Mouse (Mus musculus): ENCODE measurements around the gene March9. TPM values are rescaled to one million over a fixed set of nuclear protein-coding genes. Genes with fewer than 3 reads are reported as not detected.
"Not testable (repeated sequence)": the region's sequence is repeated elsewhere in the genome, so short reads cannot be mapped to it uniquely, and the experiment has no call there.

The March9 gene
- polyA plus RNA-seq, 2 experiments from 2014 or later: 0.19 to 0.73 TPM

DNA sequence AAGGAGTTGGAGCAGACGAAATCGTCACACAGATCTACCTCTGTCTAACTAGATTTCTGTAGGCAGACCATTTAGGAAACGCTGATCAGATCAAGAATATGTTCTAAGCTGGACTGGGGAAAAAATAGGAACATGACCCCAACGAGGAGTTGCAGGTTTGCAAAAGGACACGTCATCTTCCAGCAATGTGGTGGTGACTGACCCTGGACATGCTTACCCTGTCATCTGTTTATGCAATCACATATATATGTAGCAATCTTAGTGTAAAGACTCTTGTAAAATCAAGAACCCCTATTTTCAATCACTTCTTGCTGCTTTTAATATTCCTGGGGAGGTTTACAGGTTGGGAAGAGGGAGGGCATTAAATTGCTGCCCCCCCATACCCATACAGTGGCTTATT lies 2.5 kb upstream of the March9 start:
- no peak for ATAC-seq

DNA sequence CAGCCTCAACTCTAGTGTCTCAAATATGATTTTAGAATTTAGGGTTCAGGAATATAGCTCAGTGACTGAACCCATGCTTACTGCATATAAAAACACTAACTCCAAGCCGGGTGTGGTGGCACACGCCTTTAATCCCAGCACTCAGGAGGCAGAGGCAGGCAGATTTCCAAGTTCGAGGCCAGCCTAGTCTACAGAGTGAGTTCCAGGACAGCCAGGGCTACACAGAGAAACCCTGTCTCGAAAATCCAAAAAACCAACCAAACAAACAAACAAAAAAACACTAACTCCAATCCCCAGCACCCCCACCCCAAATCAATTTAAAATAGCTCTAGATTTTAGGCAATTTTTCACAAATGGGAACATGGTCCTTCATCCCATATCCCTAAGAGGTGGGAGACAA lies 2.1 kb upstream of the March9 start:
- ATAC-seq: not testable (repeated sequence)

DNA sequence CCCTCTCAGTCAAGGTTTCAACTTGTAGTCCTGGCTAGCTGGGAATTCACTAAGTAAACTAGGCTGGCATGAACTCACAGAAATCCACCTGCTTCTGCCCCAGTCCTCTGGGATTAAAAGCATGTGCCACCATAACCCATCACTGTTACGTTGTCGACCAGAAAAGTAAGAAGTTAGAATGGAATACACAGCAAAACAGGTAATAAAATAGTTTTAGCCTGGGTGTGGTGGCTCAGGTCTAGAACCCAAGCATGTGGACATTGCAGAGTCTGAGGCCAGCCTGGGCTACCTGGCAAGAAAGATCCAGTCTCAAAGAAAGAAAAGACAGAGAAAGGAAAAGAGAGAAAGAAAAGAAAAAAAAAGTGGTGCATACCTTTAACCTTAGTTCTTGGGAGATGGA lies 1.5 kb upstream of the March9 start:
- ATAC-seq: no peak

DNA sequence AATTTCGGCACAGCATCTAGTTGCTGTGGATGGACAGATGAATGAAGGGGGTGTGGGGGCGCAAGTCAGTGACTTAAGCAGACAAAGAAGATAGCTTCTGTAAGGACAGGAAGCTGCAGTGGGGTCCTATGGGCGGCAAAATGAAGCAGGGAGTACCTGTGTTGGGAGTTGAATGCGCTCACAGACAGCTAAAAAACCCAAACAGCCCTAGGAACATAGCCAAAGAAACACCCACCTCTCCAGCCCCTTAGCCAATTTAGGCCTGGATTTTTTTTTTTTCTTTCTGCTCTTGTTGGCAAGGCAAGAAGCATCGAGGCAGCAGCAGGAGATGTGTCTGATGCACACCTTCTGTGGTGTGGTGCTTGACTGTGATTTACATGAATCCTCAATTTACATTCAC lies 1.1 kb upstream of the March9 start:
- ATAC-seq: no peak

DNA sequence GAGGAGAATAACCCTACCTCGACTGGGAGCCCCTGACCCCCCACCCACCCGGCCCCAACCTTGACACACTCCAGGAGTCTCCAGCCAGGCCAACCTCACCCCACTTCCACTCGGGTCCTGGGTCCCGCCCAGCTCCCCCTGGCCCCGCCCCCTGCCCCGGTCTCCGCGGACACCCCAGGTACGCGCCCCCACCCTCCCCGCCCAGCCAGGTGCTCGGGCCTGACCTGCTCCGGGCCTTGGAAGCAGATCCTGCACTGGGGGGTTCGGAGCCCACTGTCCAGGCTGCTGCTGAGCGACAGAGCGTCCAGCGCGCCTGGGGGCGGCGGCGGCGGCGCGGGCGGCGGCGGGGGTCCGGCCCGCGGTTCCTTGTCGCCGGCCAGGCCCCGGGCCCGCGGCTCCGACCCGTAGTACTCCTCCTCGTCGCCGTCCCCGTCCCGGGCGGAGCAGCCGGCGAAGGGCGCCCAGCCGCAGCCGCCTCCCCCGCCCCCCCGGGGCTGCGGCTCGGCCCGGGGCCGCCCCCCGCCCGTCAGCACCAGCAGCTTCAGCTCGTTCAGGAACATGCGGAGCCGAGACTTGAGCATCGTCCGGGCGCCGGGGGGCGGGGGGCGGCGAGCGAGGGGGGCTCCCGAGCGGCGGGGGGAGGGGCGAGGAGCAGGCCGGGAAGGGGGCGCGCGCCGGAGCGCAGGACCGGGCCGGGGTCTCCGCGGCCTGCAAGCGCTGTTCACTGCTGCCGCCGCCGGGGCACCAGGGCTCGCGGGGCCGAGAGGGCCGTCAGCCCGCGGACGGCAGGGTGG lies 613 bp downstream of the March9 start:
- no peak for ATAC-seq

DNA sequence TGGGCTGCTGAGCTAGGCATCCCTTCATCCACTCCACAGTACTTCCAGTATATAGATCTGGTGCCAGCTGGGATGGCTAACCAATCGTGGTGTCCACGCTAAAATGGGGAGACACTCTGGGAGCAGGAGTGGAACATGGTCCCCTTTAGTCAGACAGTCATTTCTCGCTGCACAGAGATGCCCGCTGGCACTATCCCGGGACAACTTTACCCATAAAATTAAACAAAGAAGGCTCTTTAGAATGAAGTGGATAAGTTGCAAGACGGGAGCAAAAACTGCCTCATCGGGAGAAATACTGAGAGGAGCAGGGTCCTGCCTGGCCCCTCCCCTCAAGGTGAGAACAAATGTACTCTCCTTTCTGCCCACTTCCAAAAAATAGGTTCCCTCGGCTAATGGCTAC lies 1.3 kb downstream of the March9 start:
- ATAC-seq: no peak

DNA sequence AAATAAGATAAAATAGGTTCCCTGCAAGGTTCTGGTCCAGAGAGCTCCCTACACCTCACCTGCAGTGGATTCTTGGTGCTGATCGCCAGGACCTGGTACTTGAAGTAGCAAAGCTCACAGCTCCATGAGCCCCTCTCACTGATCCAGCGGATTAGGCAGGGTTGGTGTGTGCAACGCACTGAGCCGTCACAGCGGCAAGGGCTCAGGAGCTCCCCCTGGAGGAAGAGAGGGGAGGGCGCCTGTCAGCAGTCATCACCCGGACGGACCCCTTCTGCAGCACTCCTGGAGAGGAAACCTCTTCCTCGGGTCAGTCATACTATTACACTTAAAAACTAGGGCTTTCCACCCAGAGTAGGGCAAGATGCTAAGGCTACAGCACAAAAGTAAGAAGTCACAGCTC lies 1.8 kb downstream of the March9 start:
- ATAC-seq: peak; percentile 63

DNA sequence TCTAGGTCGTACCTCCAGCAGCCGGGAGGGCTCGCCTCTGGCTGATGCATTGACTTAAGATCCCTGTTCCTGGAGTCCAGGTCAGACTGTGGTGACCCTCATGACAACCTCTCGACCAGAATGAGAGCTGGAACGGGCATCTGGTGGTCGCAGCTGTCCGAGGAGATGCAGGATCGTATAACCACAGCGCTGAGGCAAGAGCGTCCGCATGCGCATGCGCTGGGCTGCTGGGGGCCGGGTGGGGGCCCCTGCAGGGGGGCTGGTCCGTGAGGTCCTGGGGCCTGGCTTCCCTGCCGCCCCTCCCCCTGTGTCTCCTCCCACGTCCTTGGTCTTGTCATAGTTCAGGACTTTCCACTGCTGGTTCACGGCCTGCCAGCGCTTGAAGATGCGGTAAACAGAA lies 3.5 kb downstream of the March9 start:
- ATAC-seq: no peak

DNA sequence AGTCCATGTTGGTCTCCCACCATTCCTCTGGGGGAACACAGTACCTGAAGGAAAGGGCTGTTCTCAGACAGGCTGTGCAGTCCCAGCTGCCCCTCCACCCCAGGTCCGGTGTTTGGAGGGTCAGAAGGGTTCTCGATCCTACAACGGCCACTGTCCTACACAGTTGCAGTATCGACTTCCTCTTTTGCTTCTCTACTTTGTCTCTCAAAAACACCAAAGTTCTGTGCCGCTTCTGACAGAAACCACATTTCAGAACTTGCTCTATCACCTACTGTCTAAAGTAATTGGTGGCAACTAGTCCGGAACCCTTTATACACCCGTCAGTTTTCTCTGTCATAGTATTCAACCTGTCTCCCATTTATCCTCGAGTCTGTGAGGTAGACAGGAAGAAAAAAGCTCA lies 4.6 kb downstream of the March9 start:
- no peak for ATAC-seq

DNA sequence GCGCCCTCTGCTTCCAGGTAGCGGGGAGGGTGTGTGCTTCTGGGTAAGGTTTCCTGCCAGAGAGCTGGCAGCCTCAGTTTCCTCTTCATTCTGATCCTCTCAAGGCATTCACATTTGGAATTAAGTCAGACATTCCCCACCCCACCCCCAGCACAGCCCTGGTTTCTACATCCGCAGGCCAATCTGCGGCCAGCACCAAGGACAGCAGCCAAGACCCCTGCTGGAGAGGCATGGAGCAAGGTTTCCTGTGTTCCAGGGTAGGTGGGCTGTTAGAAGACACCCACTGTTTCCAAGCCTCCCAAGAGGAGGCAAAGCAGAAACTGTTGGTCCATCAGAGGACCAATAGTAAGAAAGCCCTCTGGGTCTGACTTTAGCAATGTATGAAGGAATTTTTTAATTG lies 5.3 kb downstream of the March9 start:
- ATAC-seq: no peak

DNA sequence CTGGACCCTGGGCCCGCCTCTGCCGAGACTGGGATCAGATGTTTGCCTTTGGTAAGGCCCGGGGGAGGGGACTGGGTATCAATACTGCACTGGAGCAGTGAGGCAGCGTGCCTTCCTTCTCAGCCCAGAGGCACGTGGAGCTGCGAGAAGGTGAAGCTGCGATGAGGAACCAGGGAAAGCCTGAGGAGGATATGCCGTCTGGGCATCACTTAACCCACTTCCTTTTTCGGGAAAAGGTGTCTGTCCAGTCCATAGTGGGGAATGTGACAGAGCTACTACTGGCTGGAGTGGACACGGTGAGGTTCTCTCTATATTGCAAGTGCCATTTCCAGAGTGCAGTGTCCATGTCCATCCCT lies 9.9 kb downstream of the March9 start:
- peak; percentile 34 for ATAC-seq

DNA sequence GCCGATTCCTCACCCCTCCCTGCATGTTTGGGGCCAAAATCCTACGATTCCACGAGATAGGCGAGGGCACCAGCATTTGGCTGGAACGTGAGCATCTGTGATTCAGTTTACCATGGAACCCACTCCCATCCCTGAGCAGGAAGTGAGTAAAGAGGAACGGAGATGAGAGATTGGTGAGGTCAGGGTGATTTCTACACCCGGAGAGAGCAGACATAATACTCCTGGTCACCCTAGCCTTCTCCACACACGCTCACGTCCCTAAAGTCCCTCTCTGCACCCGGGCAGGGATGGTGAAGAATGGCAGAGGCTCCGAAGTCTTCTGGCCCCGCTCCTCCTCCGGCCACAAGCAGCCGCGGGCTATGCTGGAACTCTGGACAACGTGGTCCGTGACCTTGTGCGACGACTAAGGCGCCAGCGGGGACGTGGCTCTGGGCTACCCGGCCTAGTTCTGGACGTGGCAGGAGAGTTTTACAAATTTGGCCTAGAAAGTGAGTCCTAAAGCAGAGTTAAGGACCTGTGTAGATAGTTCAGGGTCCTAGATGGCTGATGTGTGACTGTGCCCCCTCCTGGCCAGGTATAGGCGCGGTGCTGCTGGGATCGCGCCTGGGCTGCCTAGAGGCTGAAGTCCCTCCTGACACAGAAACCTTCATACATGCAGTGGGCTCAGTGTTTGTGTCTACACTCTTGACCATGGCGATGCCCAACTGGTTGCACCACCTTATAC lies 10.4 kb downstream of the March9 start:
- ATAC-seq: peak; percentile 71

DNA sequence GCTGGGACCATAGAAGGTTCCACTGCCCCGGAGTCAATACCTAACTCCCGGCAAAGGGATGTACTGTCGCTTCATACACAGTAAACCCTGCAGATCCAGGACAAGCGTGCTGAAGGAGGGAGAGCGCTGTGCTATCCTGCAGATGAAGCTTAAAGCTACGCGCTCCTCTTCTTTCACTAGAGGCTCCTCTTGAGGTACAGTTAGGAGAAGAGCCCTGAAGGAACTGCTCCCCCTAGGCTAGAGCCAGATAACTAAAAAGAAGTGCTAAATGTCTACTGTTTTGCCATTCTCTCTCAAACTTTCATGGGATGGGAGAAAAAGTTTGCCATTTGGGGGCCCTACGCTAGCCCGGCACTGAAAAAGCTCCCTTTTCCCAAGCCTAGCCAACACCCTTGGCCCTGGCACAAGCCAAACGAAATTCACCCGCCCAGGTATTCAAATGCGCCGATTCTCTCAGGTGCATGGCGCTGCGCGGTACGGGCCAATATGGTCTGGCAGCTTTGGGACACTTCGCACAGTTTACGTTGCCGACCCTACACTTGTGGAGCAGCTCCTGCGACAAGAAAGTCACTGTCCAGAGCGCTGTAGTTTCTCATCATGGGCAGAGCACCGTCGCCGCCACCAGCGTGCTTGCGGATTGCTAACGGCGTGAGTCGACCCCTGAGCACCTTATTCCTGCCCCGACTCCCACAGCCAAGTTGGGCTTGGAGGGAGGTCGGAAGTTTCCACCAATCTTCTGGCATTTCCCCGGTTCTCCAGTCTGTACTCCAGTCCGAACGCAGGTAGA lies 11.2 kb downstream of the March9 start:
- ATAC-seq: no peak

DNA sequence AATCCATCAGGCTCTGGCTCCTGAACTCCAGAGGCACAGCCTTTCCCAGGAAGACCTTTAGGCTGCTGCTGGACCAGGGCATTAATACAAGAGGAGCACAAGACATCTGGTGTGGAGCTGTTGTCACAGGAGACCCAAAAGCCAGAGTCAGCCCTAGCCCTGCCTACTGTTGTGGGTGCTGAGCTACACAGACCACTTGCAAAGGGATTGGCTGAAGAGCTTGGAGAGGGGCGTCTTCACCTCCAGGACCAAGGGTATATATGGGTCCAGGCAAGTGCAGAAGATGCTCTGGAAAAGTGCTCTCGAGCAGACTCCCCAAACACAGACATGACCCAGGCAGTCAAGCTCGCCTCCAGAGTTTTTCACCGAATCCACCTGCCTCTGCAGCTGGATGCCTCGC lies 12.0 kb downstream of the March9 start, which contains the start of gene Cyp27b1:
Cyp27b1 (plus strand) TSS at position 297 of the 400 bp plus-strand sequence.
- ATAC-seq: no peak

DNA sequence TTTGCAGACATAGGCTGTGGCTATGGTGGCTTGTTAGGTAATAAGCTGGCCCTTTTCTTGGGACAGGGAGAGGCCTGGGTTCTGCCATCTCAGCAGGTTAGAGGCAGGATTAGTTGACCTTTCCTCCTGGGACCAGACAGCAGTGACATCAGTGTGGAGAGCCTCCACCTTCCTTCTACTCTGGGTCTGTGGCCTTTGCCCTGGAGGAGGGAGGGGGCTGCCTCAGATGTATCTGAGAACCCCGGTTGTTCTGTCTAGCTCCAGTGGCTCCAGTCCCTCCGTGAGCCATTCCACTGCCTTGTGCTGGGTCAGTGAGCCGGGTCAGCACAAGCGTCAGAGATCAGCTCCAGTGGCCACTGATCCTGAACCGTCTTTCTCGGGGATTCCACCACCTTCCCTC lies 16.8 kb downstream of the March9 start:
- ATAC-seq: no peak

DNA sequence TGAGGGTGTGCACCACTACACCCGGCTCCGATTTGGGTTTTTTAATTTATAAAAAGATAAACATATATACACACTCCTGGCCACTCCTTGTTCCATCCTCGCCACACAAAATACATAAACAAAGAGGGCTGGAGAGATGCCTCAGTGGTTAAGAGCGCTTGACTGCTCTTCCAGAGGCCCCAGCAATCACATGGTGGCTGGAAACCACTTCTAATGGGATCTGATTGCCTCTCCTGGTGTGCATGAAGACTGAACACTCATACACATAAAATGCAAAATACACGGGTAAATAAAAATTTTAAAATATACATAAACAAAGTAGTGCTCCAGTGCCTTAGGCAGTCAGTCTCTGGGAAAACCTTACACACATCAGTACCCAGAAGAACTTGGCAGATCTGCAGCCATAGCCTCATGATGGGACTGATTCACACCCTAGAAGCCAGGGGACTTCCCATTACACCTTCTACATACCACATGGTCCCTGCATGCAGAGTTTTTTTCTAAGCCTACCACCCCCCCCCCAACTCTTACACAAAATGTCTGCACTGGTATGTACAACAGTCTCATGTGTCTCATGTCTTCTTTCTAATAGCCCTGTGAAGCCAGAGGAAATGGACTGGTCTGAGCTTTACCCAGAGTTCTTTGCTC lies 17.4 kb downstream of the March9 start:
- no peak for ATAC-seq

DNA sequence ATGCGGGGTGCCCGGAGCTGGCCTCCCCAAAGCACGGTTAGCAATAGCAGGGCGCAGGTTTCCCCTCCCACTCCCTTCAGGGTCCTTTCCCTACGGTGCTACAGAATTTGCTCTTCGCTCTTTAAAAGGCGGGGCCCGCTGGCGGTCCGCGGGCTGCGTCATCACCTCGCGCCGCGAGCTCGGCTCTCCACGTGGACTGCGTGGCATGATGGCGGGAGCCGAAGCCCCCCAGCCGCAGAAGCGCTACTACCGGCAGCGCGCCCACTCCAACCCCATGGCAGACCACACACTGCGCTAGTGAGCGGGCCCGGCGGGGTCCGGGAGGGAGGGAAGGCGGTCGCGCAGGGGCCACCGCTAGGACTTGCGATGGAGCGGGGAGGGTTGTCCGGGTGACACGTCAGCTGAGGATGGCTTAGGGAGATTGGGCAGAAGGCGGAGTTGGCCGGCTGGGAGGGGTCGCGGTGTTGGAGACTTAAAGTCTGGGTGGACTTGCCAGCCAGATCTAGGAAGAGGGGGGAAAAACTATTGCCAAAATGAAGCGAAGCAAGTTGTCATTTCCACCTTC lies 18.1 kb downstream of the March9 start:
- peak; percentile 87 for ATAC-seq

DNA sequence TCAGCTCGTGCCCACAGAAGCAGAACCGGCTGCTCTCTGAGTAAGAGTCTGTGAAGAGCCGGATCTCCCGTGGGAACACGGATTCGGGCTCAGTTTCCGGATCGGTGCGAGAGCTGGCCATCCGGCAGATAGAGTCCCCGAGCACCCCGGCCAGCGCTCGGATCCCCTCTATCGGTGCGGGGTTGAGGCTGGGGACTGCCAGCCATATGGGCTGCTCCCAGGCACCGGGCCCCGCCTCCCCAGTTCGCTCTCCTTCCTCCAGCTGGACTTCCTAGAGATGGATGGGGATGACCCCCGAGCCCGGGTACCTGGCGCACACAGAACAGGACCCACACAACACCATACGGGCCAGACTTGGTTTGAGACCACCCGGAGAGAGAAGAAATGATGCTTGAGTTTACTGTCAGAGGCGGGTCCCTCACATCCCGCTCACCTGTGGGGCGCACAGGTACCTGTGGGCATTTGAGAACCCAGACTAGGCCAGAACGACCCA lies 18.7 kb downstream of the March9 start, which contains the start of the genes Mettl1 and Eef1akmt3:
Mettl1 (plus strand) TSS at position 141 of the 493 bp plus-strand sequence.
Eef1akmt3 (minus strand) TSS at position 240 of the 493 bp plus-strand sequence.
- peak; percentile 70 for ATAC-seq

DNA sequence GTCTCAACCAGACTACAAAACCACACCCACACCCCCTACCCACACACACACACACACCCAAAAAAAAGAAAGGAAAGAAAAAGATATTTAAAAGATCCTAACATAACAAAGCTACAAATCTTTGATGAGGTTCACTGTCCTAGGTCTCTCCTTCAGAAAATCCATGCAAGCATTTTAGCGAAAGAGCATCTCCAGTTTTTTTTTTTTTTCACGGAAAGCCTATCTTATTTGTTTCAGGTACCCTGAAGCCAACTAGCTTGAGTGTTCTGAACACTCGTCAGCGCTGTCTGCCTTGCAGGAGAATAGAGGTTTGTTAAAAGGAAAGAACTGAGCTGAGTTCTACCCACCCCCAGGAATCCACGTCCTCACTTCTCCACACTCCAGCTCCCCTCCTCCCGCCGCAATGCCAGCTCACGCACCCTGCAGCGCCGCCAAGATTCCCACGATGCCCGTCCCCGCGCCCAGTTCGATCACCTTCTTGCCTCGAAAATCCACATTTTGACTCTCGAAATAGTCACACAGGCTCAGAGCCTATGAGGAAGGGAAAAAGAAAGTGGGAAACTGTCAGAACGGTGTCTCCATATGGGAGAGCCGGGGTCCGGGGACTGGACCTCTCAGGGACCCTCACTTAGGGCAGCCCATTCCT lies 19.3 kb downstream of the March9 start:
- no peak for ATAC-seq

DNA sequence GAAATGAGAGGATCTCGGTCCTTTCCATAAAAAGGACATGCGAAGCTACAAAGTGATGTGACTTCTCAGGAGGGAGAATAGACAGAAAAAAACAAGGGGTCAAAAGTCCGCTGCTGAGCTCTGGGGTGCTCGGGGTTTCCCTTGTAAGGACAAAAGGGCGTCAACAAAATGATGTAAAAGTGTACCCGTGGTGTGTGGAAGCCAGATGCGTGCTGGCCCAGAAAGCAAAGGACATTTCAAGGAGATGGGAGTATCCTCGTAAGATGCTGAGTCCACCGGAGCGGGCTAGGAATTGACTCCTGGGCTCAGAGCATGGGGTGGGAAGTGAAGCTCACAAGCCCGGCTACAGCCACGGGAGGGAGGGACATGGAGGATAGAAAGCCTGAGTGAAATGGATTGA lies 22.3 kb downstream of the March9 start:
- no peak for ATAC-seq

DNA sequence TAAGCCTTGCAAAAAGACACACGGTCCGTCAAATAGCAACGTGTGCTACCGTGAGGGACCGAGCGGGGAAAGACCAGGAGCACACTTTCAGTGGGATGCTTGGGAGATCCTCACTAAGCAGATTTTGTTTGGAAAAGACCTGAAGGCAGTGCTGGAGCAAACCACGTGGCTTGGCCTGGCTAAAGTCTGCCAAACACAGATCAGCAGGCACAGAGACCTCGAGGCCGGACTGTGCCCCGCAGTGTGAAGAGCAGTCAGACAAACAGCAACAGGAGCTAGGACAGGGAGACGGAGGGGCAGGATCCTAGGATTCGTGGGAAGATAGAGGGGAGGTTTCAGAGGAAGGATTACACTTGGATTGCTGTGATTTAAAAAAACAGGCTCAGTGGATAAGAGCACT lies 23.7 kb downstream of the March9 start:
- ATAC-seq: no peak

DNA sequence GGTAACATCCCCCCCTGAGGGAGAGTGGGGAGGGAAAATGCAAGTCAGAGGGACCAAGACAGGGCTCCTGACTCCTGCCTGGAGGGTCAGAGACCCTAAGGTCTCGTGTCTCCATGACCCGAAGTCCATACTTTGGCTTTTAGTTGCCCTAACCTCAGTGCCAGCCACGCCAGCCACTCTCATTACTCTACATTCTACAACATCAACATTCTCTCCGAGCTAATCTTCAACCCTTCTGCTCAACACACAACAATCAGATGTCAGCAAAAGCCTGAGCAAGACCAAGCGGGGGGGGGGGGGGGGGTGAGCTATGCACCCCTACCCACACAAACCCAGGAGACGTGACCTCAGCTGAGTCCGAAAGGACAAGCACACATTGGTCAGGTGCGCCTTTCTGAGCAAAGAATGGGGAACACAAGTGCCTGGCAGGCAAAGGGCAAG lies 26.7 kb downstream of the March9 start:
- no peak for ATAC-seq

All from CD4-positive, CD25-positive, alpha-beta regulatory T cell, adult 4 months (primary cell).